Mouse (Mus musculus) intestine, embryonic 16.5 days (tissue): ENCODE measurements at regions not wholly inside any gene's neighbourhood (a gene's known extent, or its start where the extent isn't known, plus 50 kb on each side); places are given as distances from the start of the nearest gene placed in this dataset.
A peak's percentile ranks its signal among the peaks of the same experiment; 100 is the strongest.

ENCODE experiments used
- ATAC-seq: fragments of 200-750 bp; cut with Nextera tagmentation; 2 replicates; pipeline ENCODE4 v1.8.0; 2017; ENCODE audit warnings: moderate TSS enrichment, moderate library complexity
- H3K27ac ChIP-seq: fragments of 300-500 bp; sonication (generic); 2 replicates; pipeline ENCODE4 v1.5.1; 2014; ENCODE audit warnings: mild to moderate bottlenecking, low read length
- H3K27me3 ChIP-seq: fragments of 300-500 bp; sonication (generic); replicated peaks from 2 replicates; pipeline ENCODE4 v1.6.1; 2014; ENCODE audit warnings: low read length, control low read depth, mixed read lengths; ENCODE audit not compliant: control insufficient read depth, insufficient read depth
- H3K36me3 ChIP-seq: fragments of 300-500 bp; sonication (generic); 2 replicates; pipeline ENCODE4 v1.6.1; 2014; ENCODE audit warnings: low read length, control low read depth; ENCODE audit not compliant: control insufficient read depth, insufficient read depth
- H3K4me1 ChIP-seq: fragments of 300-500 bp; sonication (generic); 2 replicates; pipeline ENCODE4 v1.6.1; 2014; ENCODE audit warnings: low read length, control low read depth, mixed read lengths; ENCODE audit not compliant: control insufficient read depth, insufficient read depth
- H3K4me2 ChIP-seq: fragments of 300-500 bp; sonication (generic); 2 replicates; pipeline ENCODE4 v1.6.1; 2014; ENCODE audit warnings: low read depth, low read length, control low read depth
- H3K4me3 ChIP-seq: fragments of 300-500 bp; sonication (generic); 2 replicates; pipeline ENCODE4 v1.5.1; 2014; ENCODE audit warnings: mild to moderate bottlenecking, low read length
- H3K9ac ChIP-seq: fragments of 300-500 bp; sonication (generic); 2 replicates; pipeline ENCODE4 v1.6.1; 2014; ENCODE audit warnings: low read depth, low read length
- H3K9me3 ChIP-seq: fragments of 300-500 bp; sonication (generic); 2 replicates; pipeline ENCODE4 v1.6.1; 2016; ENCODE audit warnings: low read length, control low read depth; ENCODE audit not compliant: control insufficient read depth
- WGBS: fragments of 180-500 bp; shearing (Covaris S2); extraction: QIAGEN DNeasy Blood & Tissue Kit; methylation state at CpG from one replicate; pipeline ENCODE4 v1.1.7; 2014; 5-methylcytosine and 5-hydroxymethylcytosine counted together

DNA sequence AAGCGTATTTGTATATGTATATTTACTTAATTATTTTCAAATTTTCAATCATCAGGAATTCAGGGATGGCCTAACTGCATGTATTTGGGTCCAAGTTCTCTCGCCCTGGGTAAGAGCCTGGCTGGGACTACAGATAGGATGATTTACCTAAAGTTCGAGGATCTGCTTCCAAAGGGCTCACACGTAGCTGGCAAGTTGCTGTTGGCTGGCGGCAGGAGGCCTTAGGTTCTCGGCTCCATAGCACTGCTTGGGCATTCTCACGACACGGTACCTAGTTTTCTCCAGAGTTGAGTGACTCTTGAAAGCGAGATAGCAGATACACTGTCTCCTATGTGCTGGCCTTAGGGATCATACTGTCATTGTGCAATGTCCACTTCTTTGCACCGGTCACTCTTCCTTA lies 73.9 kb upstream of the Foxo1 start:
- H3K27ac ChIP-seq, result no peak overlapping the region
- 83% methylated on average over 10 of the region's 10 CpGs for WGBS
- H3K36me3 ChIP-seq, result no peaks in the 10 kb centered on the region
- H3K4me1 ChIP-seq, result peaks cover 13% of the 10 kb centered on the region
- H3K4me2 ChIP-seq, result no peak overlapping the region
- H3K9me3 ChIP-seq, result no peaks in the 10 kb centered on the region
- H3K27me3 ChIP-seq, result no peaks in the 10 kb centered on the region
- ATAC-seq, result no peak
- H3K4me3 ChIP-seq, result no peak overlapping the region
- no peak overlapping the region for H3K9ac ChIP-seq

DNA sequence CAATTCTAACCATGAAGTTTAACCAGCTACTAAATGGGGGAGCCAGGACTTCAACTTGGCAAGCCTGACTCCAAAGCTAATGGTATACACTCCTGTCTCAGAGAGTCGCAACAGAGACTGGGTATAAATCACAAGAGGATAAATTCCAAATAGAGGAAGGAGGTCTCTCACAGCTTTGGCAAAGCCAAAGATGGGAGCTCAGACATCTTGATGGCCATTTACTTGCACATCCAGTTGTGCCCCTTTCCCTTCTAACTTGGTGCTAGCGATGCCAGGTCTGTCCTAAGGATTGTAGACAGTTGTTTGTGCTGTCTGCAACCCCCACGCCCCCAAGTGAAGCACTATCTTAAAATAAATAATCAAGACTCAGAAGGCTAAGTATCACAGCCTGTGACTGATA lies 72.7 kb upstream of the Foxo1 start:
- Histone ChIP-seq H3K4me2 (peak overlapping the region; percentile 91; the same call in 1 of the 2 replicates), H3K9me3 (no peaks in the 10 kb centered on the region), H3K36me3 (no peaks in the 10 kb centered on the region), H3K4me1 (peaks cover 17% of the 10 kb centered on the region), H3K27me3 (no peaks in the 10 kb centered on the region), H3K27ac (no peak overlapping the region), H3K4me3 (no peak overlapping the region; the same call in 1 of the 2 replicates), H3K9ac (peak overlapping the region; percentile 79; the same call in 1 of the 2 replicates)
- ATAC-seq, result no peak
- WGBS, result 56% methylated on average over 3 of the region's 3 CpGs

DNA sequence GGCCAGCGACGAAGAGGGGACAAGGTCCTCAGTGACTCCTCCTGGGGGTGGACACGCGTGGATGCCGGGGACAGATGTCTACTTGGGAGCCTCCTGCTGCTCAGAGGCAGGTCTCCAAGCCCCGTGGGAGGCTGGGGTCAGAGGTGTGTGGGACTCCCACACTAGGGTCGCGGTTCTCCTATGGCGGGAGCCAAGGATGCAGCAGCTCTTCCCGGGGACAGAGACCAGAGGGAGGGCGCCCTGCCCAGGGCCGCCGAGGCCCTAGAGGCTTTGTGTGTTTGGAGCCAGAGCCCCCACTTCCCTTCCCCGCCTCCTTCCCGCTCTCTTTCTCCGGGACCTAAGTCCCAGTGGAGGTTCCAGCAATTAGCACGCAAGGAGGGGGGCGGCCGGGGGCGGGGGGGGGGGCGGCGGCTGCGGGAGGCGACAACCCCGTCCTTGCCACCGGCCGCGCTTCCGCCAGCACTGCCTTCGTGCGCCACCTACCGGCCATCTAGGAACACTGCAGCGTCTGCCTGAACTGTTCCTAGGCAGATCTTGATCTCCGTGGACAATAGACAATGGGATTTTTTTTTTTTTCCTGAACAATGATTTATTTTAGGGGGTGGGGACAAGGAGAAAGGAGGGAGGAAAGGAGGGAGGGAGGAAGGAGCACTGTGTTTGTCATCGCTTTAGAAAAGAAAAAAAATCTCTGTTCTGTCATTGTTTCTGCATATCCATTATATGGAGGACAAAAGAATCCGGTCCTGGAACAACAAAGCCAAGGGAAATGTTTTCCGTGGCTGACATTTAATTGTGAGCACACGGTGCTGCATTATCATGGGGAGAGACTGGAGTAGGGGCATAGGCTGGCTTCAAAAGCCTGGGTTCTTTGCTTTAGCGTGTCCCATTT lies 71.8 kb upstream of the Foxo1 start:
- WGBS, result 4% methylated on average over 30 of the region's 39 CpGs
- H3K9me3 ChIP-seq, result no peaks in the 10 kb centered on the region
- no peak overlapping the region for H3K27ac ChIP-seq
- H3K27me3 ChIP-seq, result no peaks in the 10 kb centered on the region
- H3K9ac ChIP-seq, result peak overlapping the region; percentile 79
- H3K36me3 ChIP-seq, result no peaks in the 10 kb centered on the region
- peaks cover 17% of the 10 kb centered on the region for H3K4me1 ChIP-seq
- ATAC-seq, result peak; percentile 75
- peak overlapping the region; percentile 91 for H3K4me2 ChIP-seq
- H3K4me3 ChIP-seq, result peak overlapping the region; percentile 47

DNA sequence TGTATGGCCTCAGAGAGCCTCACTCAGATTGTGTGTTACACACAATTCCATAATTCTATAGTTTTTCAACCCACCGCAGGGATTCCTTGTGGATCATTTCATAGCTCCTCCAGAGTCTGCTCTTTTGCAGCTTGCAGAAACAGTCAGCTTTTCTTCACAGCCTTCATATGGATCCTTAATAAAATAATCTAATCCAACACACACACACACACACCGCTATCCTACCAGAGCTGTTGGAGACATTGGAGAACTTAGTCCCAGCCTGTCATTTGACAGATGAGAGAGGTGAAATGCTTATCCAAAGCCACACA lies 71.2 kb upstream of the Foxo1 start:
- H3K27ac ChIP-seq, result no peak overlapping the region
- 73% methylated on average over 2 of the region's 2 CpGs for WGBS
- no peak overlapping the region for H3K9ac ChIP-seq
- H3K9me3 ChIP-seq, result no peaks in the 10 kb centered on the region
- no peak overlapping the region for H3K4me2 ChIP-seq
- ATAC-seq, result no peak
- H3K36me3 ChIP-seq, result no peaks in the 10 kb centered on the region
- H3K27me3 ChIP-seq, result no peaks in the 10 kb centered on the region
- H3K4me1 ChIP-seq, result peaks cover 17% of the 10 kb centered on the region
- no peak overlapping the region for H3K4me3 ChIP-seq

DNA sequence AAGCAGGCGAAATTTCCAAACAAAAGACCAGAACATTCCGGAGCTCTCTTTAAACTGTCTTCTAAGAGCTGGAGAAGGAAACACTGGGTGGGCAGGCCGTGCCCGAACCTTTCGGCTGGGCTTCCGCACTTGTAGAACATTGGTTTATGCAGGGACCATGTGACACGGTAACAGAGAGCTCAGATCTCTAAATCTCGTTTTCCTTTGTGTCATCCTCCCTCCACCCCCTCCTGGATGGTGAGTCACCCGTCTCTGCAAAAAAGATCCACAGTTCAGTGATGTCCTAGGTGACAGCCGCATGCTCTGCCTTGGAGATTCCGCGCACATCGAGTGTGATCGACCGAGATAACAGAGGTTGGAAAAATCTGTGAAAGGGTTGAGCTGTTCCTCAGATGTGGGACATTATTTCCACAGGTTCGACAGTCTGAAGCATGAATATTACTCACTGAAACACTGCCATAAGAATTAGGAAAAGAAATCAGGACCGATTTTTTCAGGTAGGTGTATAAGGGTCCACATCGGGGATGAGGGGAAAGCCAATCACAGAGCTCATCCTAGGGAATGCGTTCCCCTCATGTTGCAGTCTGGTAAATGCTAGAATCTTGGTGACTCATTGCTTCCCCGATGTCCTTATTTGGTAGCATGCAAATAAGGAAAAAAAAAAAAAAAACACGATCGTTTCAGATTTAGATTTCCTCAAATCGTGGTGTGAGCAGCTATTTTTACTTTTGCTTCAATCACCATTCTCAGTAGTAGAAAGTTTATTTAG lies 70.0 kb upstream of the Foxo1 start:
- no peak overlapping the region for H3K9ac ChIP-seq
- no peaks in the 10 kb centered on the region for H3K36me3 ChIP-seq
- no peaks in the 10 kb centered on the region for H3K27me3 ChIP-seq
- no peak overlapping the region; the same call in 1 of the 2 replicates for H3K4me3 ChIP-seq
- H3K27ac ChIP-seq, result no peak overlapping the region; the same call in 1 of the 2 replicates
- no peaks in the 10 kb centered on the region for H3K9me3 ChIP-seq
- WGBS, result 51% methylated on average over 23 of the region's 23 CpGs
- peaks cover 17% of the 10 kb centered on the region for H3K4me1 ChIP-seq
- H3K4me2 ChIP-seq, result peak overlapping the region; percentile 44
- ATAC-seq, result peak; percentile 26; the same call in 1 of the 2 replicates

DNA sequence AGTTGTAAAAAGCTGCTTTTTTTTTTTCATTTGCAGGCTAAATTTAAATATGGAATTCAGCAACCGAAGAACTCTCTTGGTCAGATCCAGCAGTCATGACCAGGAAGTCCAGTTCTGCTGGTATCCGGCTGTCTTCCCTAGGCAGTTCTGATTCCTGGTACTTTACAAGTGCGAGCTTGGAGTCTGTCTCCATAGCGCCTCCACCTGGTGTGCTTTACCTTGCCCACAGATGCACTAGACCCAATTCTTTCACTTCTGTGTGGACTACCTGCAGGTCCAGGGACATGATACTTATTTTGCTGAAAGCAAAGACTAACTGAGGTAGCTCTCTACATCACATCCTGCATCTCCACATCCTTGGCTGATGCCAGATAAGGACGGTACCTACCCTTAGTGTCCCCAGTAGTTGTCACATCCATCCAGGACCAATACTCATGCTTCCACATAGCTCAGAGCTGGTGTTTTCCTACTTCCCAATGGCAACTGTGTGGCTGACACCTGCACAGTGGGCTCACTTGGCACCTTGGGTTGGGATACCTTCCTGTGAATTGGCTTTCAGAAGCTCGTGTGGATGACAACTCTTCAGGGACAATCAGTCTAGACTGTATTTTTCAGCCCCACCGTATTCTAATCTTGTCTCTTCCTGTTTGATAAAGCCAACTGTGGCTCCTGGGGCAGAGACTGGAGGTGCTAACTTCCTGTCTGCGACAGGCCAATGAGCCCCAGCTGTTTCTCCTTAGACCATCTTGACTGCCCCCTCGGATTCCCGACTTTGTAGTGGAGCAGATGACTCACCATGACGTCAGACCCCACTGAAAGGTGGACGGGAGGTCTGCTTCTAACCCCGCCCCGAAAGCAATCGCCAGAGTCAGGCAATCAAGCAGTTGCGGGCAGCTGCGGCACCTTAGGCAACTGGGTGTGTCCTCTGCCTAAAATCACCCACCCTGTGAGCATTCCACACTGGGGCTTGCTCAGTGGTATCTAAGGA lies 69.1 kb upstream of the Foxo1 start:
- peaks cover 17% of the 10 kb centered on the region for H3K4me1 ChIP-seq
- peak overlapping the region; percentile 13; the same call in 1 of the 2 replicates for H3K4me3 ChIP-seq
- H3K27ac ChIP-seq, result no peak overlapping the region
- no peaks in the 10 kb centered on the region for H3K36me3 ChIP-seq
- 43% methylated on average over 17 of the region's 17 CpGs for WGBS
- H3K9me3 ChIP-seq, result no peaks in the 10 kb centered on the region
- H3K9ac ChIP-seq, result no peak overlapping the region
- no peak for ATAC-seq
- peak overlapping the region; percentile 44 for H3K4me2 ChIP-seq
- H3K27me3 ChIP-seq, result no peaks in the 10 kb centered on the region

DNA sequence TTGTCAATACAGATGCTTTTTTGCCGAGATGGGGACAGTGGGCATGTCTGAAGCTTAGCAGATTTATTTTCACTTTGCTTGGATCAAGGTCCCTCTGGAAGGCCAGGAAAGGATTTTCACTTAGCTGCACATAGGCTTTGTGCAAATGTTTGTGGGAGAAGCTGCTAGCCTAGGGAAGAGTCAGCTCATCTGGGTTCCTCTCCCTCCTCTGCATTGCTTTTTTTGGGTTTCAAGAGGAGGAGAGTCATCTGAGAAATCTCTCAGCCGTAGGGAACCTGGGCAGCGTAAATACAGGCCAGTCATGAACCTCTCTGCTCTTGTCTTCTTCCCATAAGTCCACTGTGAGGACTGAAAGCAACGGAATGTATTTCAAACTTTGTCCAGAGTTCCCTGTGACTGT lies 68.0 kb upstream of the Foxo1 start:
- Histone ChIP-seq H3K4me2 (no peak overlapping the region), H3K9ac (no peak overlapping the region), H3K27me3 (no peaks in the 10 kb centered on the region), H3K36me3 (no peaks in the 10 kb centered on the region), H3K27ac (no peak overlapping the region), H3K4me3 (no peak overlapping the region), H3K9me3 (0 out of 2 replicates have a peak, but pooled peaks cover 2% of the 10 kb centered on the region), H3K4me1 (peaks cover 17% of the 10 kb centered on the region)
- no peak for ATAC-seq
- WGBS, result 60% methylated on average over 4 of the region's 4 CpGs

DNA sequence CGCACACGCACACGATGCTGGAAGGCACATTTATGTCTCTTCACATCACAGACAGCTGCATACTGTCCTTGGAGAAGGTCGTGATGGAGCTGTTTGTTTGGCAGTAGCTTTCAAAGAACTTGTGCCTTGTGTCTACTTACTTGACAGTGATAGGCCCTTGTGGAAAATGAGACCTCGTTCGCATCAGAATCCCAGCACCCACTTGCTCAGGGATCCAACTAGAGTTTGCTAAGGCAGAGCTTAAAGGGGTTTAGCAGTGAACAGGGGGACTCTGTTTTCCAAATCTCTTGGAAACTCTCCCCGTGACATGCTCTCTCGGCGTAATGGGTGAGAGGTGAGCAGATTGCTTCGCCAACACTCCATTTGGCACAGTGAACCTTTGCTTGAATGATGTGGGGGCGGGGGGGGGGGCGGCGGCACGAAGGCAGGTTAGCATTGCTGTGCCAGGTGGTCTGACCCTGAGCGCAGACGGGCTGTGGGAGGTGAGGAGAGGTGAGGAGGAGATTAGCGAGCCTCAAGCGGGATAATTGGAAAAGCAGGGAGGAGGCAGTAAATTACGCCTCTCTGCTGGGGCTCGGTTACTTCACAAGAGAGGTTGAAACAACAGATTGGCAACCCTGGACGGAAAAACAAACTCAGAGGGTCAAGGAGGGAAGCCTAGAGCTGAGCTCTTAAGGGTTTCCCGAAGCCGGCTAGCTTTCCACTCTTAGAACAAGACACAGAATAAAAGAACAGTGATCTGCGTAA lies 57.4 kb upstream of the Foxo1 start:
- no peak for ATAC-seq
- WGBS, result 21% methylated on average over 24 of the region's 24 CpGs

More for the DNA sequence above, 57.4 kb upstream of the Foxo1 start:
- Histone ChIP-seq H3K4me3 (no peak overlapping the region), H3K9me3 (no peaks in the 10 kb centered on the region), H3K27ac (no peak overlapping the region), H3K4me1 (no peaks in the 10 kb centered on the region), H3K9ac (no peak overlapping the region), H3K36me3 (no peaks in the 10 kb centered on the region), H3K4me2 (peak overlapping the region; percentile 26; the same call in 1 of the 2 replicates), H3K27me3 (no peaks in the 10 kb centered on the region)
